Mouse (Mus musculus) bone marrow macrophage, adult 2 months (primary cell): ENCODE measurements around the gene Amelx.

Experiments
- CTCF ChIP-seq: IDR thresholded peaks from 2 replicates; pipeline ENCODE4 v1.5.1; 2012; ENCODE audit warnings: low read depth, mild to moderate bottlenecking, low read length, moderate library complexity
- POLR2A ChIP-seq: IDR thresholded peaks from 2 replicates; pipeline ENCODE4 v1.6.1; 2012; ENCODE audit warnings: mild to moderate bottlenecking, low read depth, low read length, borderline replicate concordance

DNA sequence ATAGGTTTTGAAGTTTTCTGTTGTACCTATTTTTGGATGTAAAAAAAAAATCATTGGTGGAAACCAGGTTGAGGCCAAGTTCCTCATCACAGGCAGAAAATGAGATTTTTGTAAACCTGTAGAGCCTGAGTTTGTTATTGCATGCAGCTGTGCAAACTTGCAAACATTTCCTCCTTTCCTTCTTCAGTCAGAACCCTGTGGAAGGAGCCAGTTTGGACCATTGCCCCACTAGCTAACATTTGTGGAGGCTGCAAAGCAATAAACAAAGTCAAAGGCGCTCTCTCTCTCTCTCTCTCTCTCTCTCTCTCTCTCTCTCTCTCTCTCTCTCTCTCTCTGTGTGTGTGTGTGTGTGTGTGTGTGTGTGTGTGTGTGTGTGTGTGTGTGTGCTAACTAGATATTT is 13.2 kb downstream of the Amelx start:
- TF ChIP-seq CTCF = no peak
- no peak for TF ChIP-seq POLR2A
